Mouse (Mus musculus) hematopoietic multipotent progenitor cell, adult 10-12 weeks (in vitro differentiated cells): ENCODE data around the gene Maip1. TPM values are rescaled to one million over a fixed set of nuclear protein-coding genes. Genes with fewer than 3 reads are reported as not detected.

Experiments used
- polyA plus RNA-seq: library from polyadenylated mRNA; stranded (reverse); fragments of >175 nt; gene quantifications from 2 replicates; pipeline ENCODE4 v1.2.3, GENCODE M21; 2012; ENCODE audit warnings: low replicate concordance

The Maip1 gene
- 7.0 and 8.3 TPM in 2 replicates for polyA plus RNA-seq

GRCm38 (mm10) chr1:57406187-57407151 lies at the start of gene Maip1, which contains the start of gene Tyw5:
TSS of gene Maip1 (plus strand) at chr1:57406328.
TSS of gene Tyw5 (minus strand) at chr1:57407101.

GRCm38 (mm10) chr1:57377376-57378341 lies 28.5 kb upstream of the Maip1 start, which contains the start of gene 1700066M21Rik:
TSS of gene 1700066M21Rik (plus strand) at chr1:57377620.

Other genes with a start within 250 kb of the Maip1 start
- 8.7 and 18.3 TPM in 2 replicates for gene 1700066M21Rik, start 28.7 kb upstream of the Maip1 start, polyA plus RNA-seq
- gene Tyw5, start 773 bp downstream of the Maip1 start, polyA plus RNA-seq: 1.1 and 1.4 TPM in 2 replicates